Mouse (Mus musculus) intestine, embryonic 14.5 days (tissue): ENCODE measurements around the gene Ace2. TPM values are rescaled to one million over a fixed set of nuclear protein-coding genes. Genes with fewer than 3 reads are reported as not detected.

Experiments
- ATAC-seq: fragments of 200-750 bp; cut with Nextera tagmentation; replicated peaks from 2 replicates; pipeline ENCODE4 v1.8.0; 2017; ENCODE audit warnings: low read depth, moderate number of reproducible peaks, moderate TSS enrichment, moderate library complexity; ENCODE audit not compliant: low FRiP score, low TSS enrichment
- DNase-seq: peaks from one replicate; pipeline ENCODE4 v3.0.0-alpha.2; 2018; ENCODE audit warnings: low spot score
- H3K27ac ChIP-seq: fragments of 300-500 bp; sonication (generic); 2 replicates; pipeline ENCODE4 v1.5.1; 2014; ENCODE audit warnings: low read depth, mild to moderate bottlenecking, control low read depth
- H3K27me3 ChIP-seq: fragments of 300-500 bp; sonication (generic); replicated peaks from 2 replicates; pipeline ENCODE4 v1.6.1; 2014; ENCODE audit warnings: low read length, control low read depth; ENCODE audit not compliant: control insufficient read depth, insufficient read depth
- H3K36me3 ChIP-seq: fragments of 300-500 bp; sonication (generic); 2 replicates; pipeline ENCODE4 v1.6.1; 2014; ENCODE audit warnings: low read length, control low read depth; ENCODE audit not compliant: control insufficient read depth, insufficient read depth
- H3K4me1 ChIP-seq: fragments of 300-500 bp; sonication (generic); replicated peaks from 2 replicates; pipeline ENCODE4 v1.6.1; 2014; ENCODE audit warnings: low read length, control low read depth, mixed read lengths; ENCODE audit not compliant: control insufficient read depth, insufficient read depth
- H3K4me2 ChIP-seq: fragments of 300-500 bp; sonication (generic); 2 replicates; pipeline ENCODE4 v1.6.1; 2014; ENCODE audit warnings: low read length
- H3K4me3 ChIP-seq: fragments of 300-500 bp; sonication (generic); 2 replicates; pipeline ENCODE4 v1.5.1; 2014; ENCODE audit warnings: low read depth, low read length, control low read depth, mixed read lengths
- H3K9ac ChIP-seq: fragments of 300-500 bp; sonication (generic); 2 replicates; pipeline ENCODE4 v1.6.1; 2014; ENCODE audit warnings: mild to moderate bottlenecking, low read length
- H3K9me3 ChIP-seq: fragments of 300-500 bp; sonication (generic); 2 replicates; pipeline ENCODE4 v1.6.1; 2016; ENCODE audit warnings: low read length, control low read depth; ENCODE audit not compliant: control insufficient read depth
- WGBS: fragments of 180-500 bp; shearing (Covaris S2); extraction: QIAGEN DNeasy Blood & Tissue Kit; methylation state at CpG from one replicate; pipeline ENCODE4 v1.1.7; 2014; 5-methylcytosine and 5-hydroxymethylcytosine counted together
- polyA plus RNA-seq: library from polyadenylated mRNA; unstranded; fragments of >200 nt; fragmentation: Nextera tagmentation; extraction: Ambion mirVana; gene quantifications from 2 replicates; pipeline ENCODE4 v1.2.1, GENCODE M21; 2014

Gene Ace2
- polyA plus RNA-seq, 1 experiment from 2014 or later = 3.5 TPM

DNA sequence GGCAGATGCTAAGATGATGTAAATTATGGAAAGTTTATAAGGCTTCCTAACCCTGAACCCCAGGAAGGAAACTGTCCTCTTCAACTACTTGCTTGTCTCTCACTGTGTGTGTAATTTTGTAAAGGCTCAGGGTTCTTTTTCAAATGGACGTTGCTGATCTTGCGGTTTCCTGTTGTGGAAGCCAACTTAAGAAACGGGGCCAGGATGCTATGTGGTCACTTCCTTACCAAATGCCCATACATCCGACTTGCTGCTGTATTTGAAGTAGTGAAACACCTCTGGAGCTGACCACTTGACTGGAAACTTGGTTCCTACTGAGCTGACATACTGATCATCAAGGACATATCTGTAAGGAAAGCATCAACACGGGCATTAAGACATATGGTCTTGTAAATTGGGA is 61.4 kb downstream of the Ace2 start:
- Histone ChIP-seq H3K4me1 (no peaks in the 10 kb centered on the region), H3K4me2 (no peak overlapping the region), H3K9me3 (no peaks in the 10 kb centered on the region), H3K27me3 (no peaks in the 10 kb centered on the region), H3K27ac (no peak overlapping the region), H3K36me3 (no peaks in the 10 kb centered on the region), H3K9ac (no peak overlapping the region), H3K4me3 (no peak overlapping the region)
- DNase-seq (no peak), ATAC-seq (no peak)
- 77% methylated on average over 5 of the region's 5 CpGs for WGBS

DNA sequence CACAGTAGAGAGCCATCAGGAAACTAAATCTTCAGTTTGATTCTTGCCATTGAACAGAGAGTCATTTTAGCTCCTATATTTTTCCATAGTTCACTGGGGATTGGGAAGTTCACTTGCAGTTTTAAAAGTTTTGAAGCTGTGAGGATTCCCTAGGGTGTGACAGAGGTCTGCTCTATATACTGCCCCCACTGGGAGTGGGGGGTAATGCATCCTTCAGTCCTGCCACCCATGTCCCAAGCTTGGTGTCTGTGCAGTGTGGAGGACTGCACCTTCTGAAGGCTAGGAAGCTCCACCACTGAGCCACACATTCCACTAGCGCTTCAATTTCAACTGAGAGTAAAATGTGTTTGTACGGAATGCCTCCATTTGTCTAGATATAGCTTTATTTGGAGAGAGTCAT is 82.9 kb downstream of the Ace2 start:
- DNase-seq (no peak), ATAC-seq (no peak)
- Histone ChIP-seq H3K4me3 (no peak overlapping the region), H3K27ac (no peak overlapping the region), H3K9me3 (no peaks in the 10 kb centered on the region), H3K9ac (no peak overlapping the region), H3K36me3 (no peaks in the 10 kb centered on the region), H3K4me1 (no peaks in the 10 kb centered on the region), H3K4me2 (no peak overlapping the region), H3K27me3 (no peaks in the 10 kb centered on the region)
- 70% methylated on average over 2 of the region's 2 CpGs for WGBS

DNA sequence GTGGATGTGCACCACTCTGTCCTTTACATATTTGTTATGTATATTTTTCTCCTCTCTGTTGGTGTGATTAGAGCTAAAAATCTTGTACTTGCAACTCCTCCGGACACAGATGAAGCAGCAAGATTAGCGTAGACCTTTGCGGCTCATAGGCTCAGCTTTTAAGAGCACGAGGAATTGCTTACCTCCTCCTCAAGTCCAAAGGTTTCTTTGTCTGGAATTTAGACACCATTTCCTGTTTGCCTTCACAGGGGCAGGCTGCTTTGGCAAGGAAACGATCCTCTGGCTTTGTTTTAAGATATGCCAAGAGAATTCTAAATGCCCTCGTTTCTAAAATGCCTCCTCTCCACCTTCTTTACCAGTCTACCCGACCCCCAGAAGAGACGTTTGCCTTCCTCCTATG is 94.2 kb downstream of the Ace2 start:
- Histone ChIP-seq H3K4me2 (no peak overlapping the region), H3K36me3 (no peaks in the 10 kb centered on the region), H3K27ac (no peak overlapping the region), H3K9ac (no peak overlapping the region), H3K27me3 (no peaks in the 10 kb centered on the region), H3K4me1 (no peaks in the 10 kb centered on the region), H3K4me3 (no peak overlapping the region), H3K9me3 (no peaks in the 10 kb centered on the region)
- WGBS = 53% methylated on average over 8 of the region's 8 CpGs
- DNase-seq (no peak), ATAC-seq (no peak)

Other genes with a start within 250 kb of the Ace2 start
- gene Ap1s2, start 230.3 kb upstream of the Ace2 start, polyA plus RNA-seq = 27.4 and 27.6 TPM in 2 replicates
- gene Zrsr2, start 180.7 kb upstream of the Ace2 start, polyA plus RNA-seq = 46.2 and 49.3 TPM in 2 replicates
- gene Car5b, start 111.3 kb upstream of the Ace2 start, polyA plus RNA-seq = 0.45 and 0.47 TPM in 2 replicates
- gene Siah1b, start 62.8 kb upstream of the Ace2 start, polyA plus RNA-seq = 26.2 and 26.7 TPM in 2 replicates
- gene Cltrn, start 50.5 kb upstream of the Ace2 start, polyA plus RNA-seq = 3.5 and 6.9 TPM in 2 replicates
- 0.47 and 0.93 TPM in 2 replicates for gene Bmx, start 118.9 kb downstream of the Ace2 start, polyA plus RNA-seq
- 3.8 and 4.5 TPM in 2 replicates for gene Pir, start 130.0 kb downstream of the Ace2 start, polyA plus RNA-seq
- 0.98 and 1.7 TPM in 2 replicates for gene Vegfd, start 234.0 kb downstream of the Ace2 start, polyA plus RNA-seq